Comparison of ENCODE assay signal across 9 mouse cellular contexts in genomic region chr9:13694293-13694692, GRCm38 (mm10). TPM values are rescaled to one million over a fixed set of nuclear protein-coding genes. Genes with fewer than 3 reads are reported as not detected.
DNase-seq lines count a peak whose midpoint lies in the region; ATAC-seq lines count a peak whose summit lies in the region.
"Had no signal": no experiment of that assay in that cellular context is flagged by ENCODE, and none has a peak within 500 bp of the region (broad histone marks: within the 10 kb centered on the region; RNA-seq: fewer than 3 reads in every experiment).

No protein-coding gene starts in this region.

- H3K4me3 ChIP-seq in hindbrain, embryonic 15.5 days = no peak overlapping the region
- H3K4me3 ChIP-seq in hindbrain, embryonic 14.5 days (replicated peaks; ENCODE audit: low read length) = no peak overlapping the region
- H3K4me3 ChIP-seq: limb, embryonic 12.5 days had no signal

- H3K4me2 ChIP-seq in hindbrain, embryonic 15.5 days = no peak overlapping the region
- H3K4me2 ChIP-seq in hindbrain, embryonic 14.5 days (replicated peaks) = no peak overlapping the region
- H3K4me2 ChIP-seq: limb, embryonic 12.5 days had no signal

- no peaks in the 10 kb centered on the region for H3K36me3 ChIP-seq in hindbrain, embryonic 15.5 days
- H3K36me3 ChIP-seq in hindbrain, embryonic 14.5 days (replicated peaks; ENCODE audit: control insufficient read depth, insufficient read depth) = no peaks in the 10 kb centered on the region

- no peak for DNase-seq in hindbrain, embryonic 14.5 days (ENCODE audit: low spot score)
- peak; percentile 35 for DNase-seq in gastrocnemius, postnatal 25 days
- DNase-seq in left cerebral cortex, postnatal 25 days (ENCODE audit: low spot score in 2 of 2) = peak; percentile 58 to 83
- DNase-seq in ovary, adult 18-20 months (ENCODE audit: low spot score) = no peak
- DNase-seq in urinary bladder, postnatal 25 days (ENCODE audit: low spot score) = no peak

- intact Hi-C loops in left cerebral cortex, postnatal 25 days (cut with DNase I) = no loop called here

- H3K27me3 ChIP-seq in hindbrain, embryonic 15.5 days = no peaks in the 10 kb centered on the region
- no peaks in the 10 kb centered on the region for H3K27me3 ChIP-seq in hindbrain, embryonic 14.5 days (ENCODE audit: control insufficient read depth, insufficient read depth, low read length)
- H3K27me3 ChIP-seq: limb, embryonic 12.5 days had no signal

- ATAC-seq in hindbrain, embryonic 15.5 days (ENCODE audit: low FRiP score, low read depth) = no peak
- no peak for ATAC-seq in hindbrain, embryonic 14.5 days (ENCODE audit: low FRiP score)
- peak; percentile 70; the same call in 1 of the 2 replicates for ATAC-seq in cerebellum, adult (ENCODE audit: insufficient number of reproducible peaks, low FRiP score, low TSS enrichment)
- no peak for ATAC-seq in granulocyte monocyte progenitor cell, adult 5-6 weeks (replicated peaks; ENCODE audit: poor library complexity, severe bottlenecking)

- H3K27ac ChIP-seq in hindbrain, embryonic 15.5 days (replicated peaks) = peak overlapping the region; percentile 54; the same call in 1 of the 2 replicates
- no peak overlapping the region for H3K27ac ChIP-seq in hindbrain, embryonic 14.5 days
- H3K27ac ChIP-seq: limb, embryonic 12.5 days had no signal

- no peak overlapping the region for H3K9ac ChIP-seq in hindbrain, embryonic 15.5 days
- H3K9ac ChIP-seq in hindbrain, embryonic 14.5 days = no peak overlapping the region
- H3K9ac ChIP-seq: limb, embryonic 12.5 days had no signal

- 63% methylated on average over 5 of the region's 5 CpGs for WGBS in hindbrain, embryonic 15.5 days
- WGBS in hindbrain, embryonic 14.5 days = 78% methylated on average over 5 of the region's 5 CpGs

- H3K4me1 ChIP-seq in hindbrain, embryonic 15.5 days (replicated peaks) = peaks cover 11% of the 10 kb centered on the region
- H3K4me1 ChIP-seq in hindbrain, embryonic 14.5 days (replicated peaks; ENCODE audit: control insufficient read depth, insufficient read depth, low read length) = peaks cover 13% of the 10 kb centered on the region

- H3K9me3 ChIP-seq in hindbrain, embryonic 15.5 days = no peaks in the 10 kb centered on the region
- no peaks in the 10 kb centered on the region for H3K9me3 ChIP-seq in hindbrain, embryonic 14.5 days (ENCODE audit: control insufficient read depth, low read length)
- H3K9me3 ChIP-seq: limb, embryonic 12.5 days had no signal

RNA-seq across cellular contexts. Expression of gene Mtmr2, which starts 53.9 kb away (rescaled TPM):
- polyA plus RNA-seq in hindbrain, embryonic 15.5 days (2015; fragmentation: Nextera tagmentation; extraction: Ambion mirVana) = 50.6 and 50.9 TPM in 2 replicates
- 51.0 and 54.4 TPM in 2 replicates for polyA plus RNA-seq in hindbrain, embryonic 14.5 days (2014; fragmentation: Nextera tagmentation; extraction: Ambion mirVana)
- total RNA-seq in gastrocnemius, postnatal 25 days (2021) = 10 to 100 TPM; 17.6 to 21.1 TPM
- 10 to 100 TPM; 45.1 to 54.8 TPM for total RNA-seq in left cerebral cortex, postnatal 25 days (2021)
- total RNA-seq in granulocyte monocyte progenitor cell, adult 5-6 weeks (2014; fragmentation: Nextera tagmentation) = 33.7 and 42.9 TPM in 2 replicates
- 52.8 and 58.0 TPM in 2 replicates for total RNA-seq in granulocyte monocyte progenitor cell, adult 5-6 weeks (2017)

Comparison
In these comparisons a context has a peak if more than half of its experiments do, and no peak if none do; other contexts are left out.
1. DNase-seq: peak in gastrocnemius, postnatal 25 days (single experiment) and left cerebral cortex, postnatal 25 days (2 of 2); none in hindbrain, embryonic 14.5 days (single experiment), ovary, adult 18-20 months (single experiment) and urinary bladder, postnatal 25 days (single experiment).